Mouse (Mus musculus): Measurements from ENCODE around the gene Zfp869. TPM values are rescaled to one million over a fixed set of nuclear protein-coding genes. Genes with fewer than 3 reads are reported as not detected.

Zfp869 gene
- total and polyA plus RNA-seq, 3 experiments = 13.0 to 17.9 TPM; not detected in 1

DNA sequence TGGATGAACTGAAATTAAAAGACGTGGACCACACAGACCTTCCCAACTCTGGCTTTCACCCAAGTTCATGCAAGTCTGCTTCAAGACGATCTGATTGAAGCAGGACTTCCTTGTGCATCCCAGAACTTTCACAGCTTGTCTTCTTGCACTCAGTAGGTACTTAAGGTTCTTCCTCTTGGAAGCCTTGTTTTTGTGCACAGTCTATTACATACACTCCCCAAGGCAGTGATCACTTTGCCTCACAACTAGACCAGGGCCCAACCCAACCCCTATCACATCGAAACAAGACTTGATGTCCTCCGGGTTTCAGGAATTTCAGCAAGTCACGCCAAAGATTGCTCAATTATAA lies 6.7 kb upstream of the Zfp869 start:
- Histone ChIP-seq H3K27ac (ENCODE audit: control insufficient read depth, low read depth, low read length) (0 out of 2 replicates have a peak overlapping the region, but pooled peaks have one; percentile 20), H3K27me3 (ENCODE audit: control insufficient read depth in 1 of 2, insufficient read depth in 2 of 2, low read length in 2 of 2) (no peaks in the 10 kb centered on the region), H3K79me2 (ENCODE audit: control insufficient read depth, insufficient read depth, low read length, poor library complexity) (peaks cover 28% of the 10 kb centered on the region), H3K9ac (ENCODE audit: control insufficient read depth, low read depth, low read length, poor library complexity, severe bottlenecking) (peak overlapping the region; percentile 41), H3K4me1 (ENCODE audit: control insufficient read depth in 1 of 2, insufficient read depth in 2 of 2, low read length in 2 of 2) (peaks cover 0 to 10% of the 10 kb centered on the region in 2 experiments; a peak in 3 of 4 replicates), H3K4me3 (ENCODE audit: control insufficient read depth in 1 of 2, insufficient read depth in 1 of 2, low read depth in 2 of 2, low read length in 2 of 2) (peak overlapping the region; percentile 46 to 49), H3K9me3 (replicated peaks; ENCODE audit: insufficient read depth, low read length) (no peaks in the 10 kb centered on the region), H3K36me3 (ENCODE audit: control insufficient read depth in 1 of 2, insufficient read depth in 2 of 2, low read length in 2 of 2) (peaks cover 0 to 13% of the 10 kb centered on the region in 2 experiments; a peak in 3 of 4 replicates)
- TF ChIP-seq ETS1 (IDR thresholded peaks at IDR 0.05; ENCODE audit: low read depth, low read length) (no peak), ZNF384 (IDR thresholded peaks at IDR 0.05; ENCODE audit: low read depth, low read length) (no peak), MYC (IDR thresholded peaks at IDR 0.05; ENCODE audit: low read depth, low read length) (no peak), JUND (IDR thresholded peaks at IDR 0.05; ENCODE audit: low read depth, low read length) (no peak), MAX (IDR thresholded peaks at IDR 0.05; ENCODE audit: low read length) (no peak), USF2 (IDR thresholded peaks at IDR 0.05; ENCODE audit: borderline replicate concordance in 1 of 2, insufficient read depth in 1 of 2, low read depth in 1 of 2, low read length in 2 of 2) (no peak), ZMIZ1 (IDR thresholded peaks at IDR 0.05; ENCODE audit: low read depth, low read length) (no peak), ZC3H11A (IDR thresholded peaks at IDR 0.05; ENCODE audit: low read depth, low read length) (no peak), CHD2 (IDR thresholded peaks at IDR 0.05; ENCODE audit: low read length) (no peak), GATA1 (IDR thresholded peaks at IDR 0.05; ENCODE audit: low read depth, low read length) (no peak), ZKSCAN1 (IDR thresholded peaks at IDR 0.05; ENCODE audit: low read depth, low read length) (no peak; the same call in 1 of the 2 replicates), USF1 (IDR thresholded peaks at IDR 0.05; ENCODE audit: low read depth, low read length) (no peak), MYB (IDR thresholded peaks at IDR 0.05; ENCODE audit: low read depth, low read length) (no peak)
- DNase-seq (ENCODE audit: low read depth, low spot score) = no peak

DNA sequence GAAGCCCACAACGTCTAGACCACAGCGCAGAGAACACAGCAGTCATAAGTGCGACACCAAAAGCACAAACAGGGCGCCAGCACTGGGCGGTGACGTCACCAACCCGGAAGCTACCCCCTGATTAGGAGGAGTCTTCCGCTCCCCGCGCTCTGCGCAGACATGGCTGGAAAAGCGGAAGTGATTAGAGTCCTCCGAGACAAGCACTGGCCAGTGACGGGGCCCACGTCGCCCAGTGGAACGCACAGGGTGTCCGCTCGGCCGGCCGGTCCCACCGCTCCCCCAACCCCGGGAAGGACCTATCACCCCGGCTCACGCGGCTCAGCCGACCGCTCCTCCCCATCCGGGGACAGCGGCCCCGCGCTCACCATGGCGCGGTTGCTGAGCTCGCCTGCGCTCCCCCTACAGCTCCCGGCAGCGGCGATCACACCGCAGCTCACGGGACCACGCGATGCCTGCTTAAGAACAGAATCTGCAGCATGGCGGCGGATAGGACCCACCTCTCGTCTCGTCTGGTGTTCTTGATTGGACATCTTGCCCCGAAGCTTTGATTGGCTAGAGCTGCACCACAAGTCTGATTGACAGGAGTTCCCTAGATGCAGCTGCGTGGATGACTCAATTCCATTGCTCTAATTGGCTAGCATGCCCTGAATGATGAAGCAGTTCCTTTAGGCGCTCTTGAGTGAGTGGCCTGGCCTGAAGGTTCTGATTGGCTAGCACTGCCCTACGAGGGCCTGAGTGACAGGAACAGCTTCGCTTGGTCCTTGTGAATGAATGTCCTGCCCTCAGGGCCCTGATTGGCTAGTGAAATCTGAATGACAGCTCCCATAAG lies 6.1 kb upstream of the Zfp869 start:
- Histone ChIP-seq H3K9ac (ENCODE audit: control insufficient read depth, low read depth, low read length, poor library complexity, severe bottlenecking) (peak overlapping the region; percentile 98), H3K4me1 (ENCODE audit: control insufficient read depth in 1 of 2, insufficient read depth in 2 of 2, low read length in 2 of 2) (peaks cover 0 to 10% of the 10 kb centered on the region in 2 experiments; a peak in 3 of 4 replicates), H3K27ac (ENCODE audit: control insufficient read depth, low read depth, low read length) (peak overlapping the region; percentile 97), H3K9me3 (replicated peaks; ENCODE audit: insufficient read depth, low read length) (no peaks in the 10 kb centered on the region), H3K79me2 (ENCODE audit: control insufficient read depth, insufficient read depth, low read length, poor library complexity) (peaks cover 32% of the 10 kb centered on the region), H3K27me3 (ENCODE audit: control insufficient read depth in 1 of 2, insufficient read depth in 2 of 2, low read length in 2 of 2) (no peaks in the 10 kb centered on the region), H3K36me3 (ENCODE audit: control insufficient read depth in 1 of 2, insufficient read depth in 2 of 2, low read length in 2 of 2) (peaks cover 0 to 13% of the 10 kb centered on the region in 2 experiments; a peak in 3 of 4 replicates), H3K4me3 (ENCODE audit: control insufficient read depth in 1 of 2, insufficient read depth in 1 of 2, low read depth in 2 of 2, low read length in 2 of 2) (peak overlapping the region; percentile 69 to 92)
- peak; percentile 100 for DNase-seq (ENCODE audit: low read depth, low spot score)
- peak; percentile 59 for TF ChIP-seq NRF1 (IDR thresholded peaks at IDR 0.05; ENCODE audit: insufficient read depth, low read depth, low read length, poor library complexity, severe bottlenecking)
- TF ChIP-seq SIN3A (IDR thresholded peaks at IDR 0.05; ENCODE audit: low read length) = peak; percentile 88
- TF ChIP-seq MXI1 (IDR thresholded peaks at IDR 0.05; ENCODE audit: low read depth, low read length) = peak; percentile 89
- peak; percentile 52 for TF ChIP-seq GATA1 (IDR thresholded peaks at IDR 0.05; ENCODE audit: low read depth, low read length)
- TF ChIP-seq MAFK (IDR thresholded peaks at IDR 0.05; ENCODE audit: borderline replicate concordance, low read depth, low read length) = no peak
- peak; percentile 87 for TF ChIP-seq MYC (IDR thresholded peaks at IDR 0.05; ENCODE audit: low read depth, low read length)
- TF ChIP-seq POLR2AphosphoS5 (IDR thresholded peaks at IDR 0.05; ENCODE audit: borderline replicate concordance, low read depth, low read length) = no peak
- TF ChIP-seq GABPA (IDR thresholded peaks at IDR 0.05; ENCODE audit: low read depth, low read length) = no peak
- no peak for TF ChIP-seq CTCF (IDR thresholded peaks at IDR 0.05 in 2 of 3, conservative IDR thresholded peaks at IDR 0.05 in 1 of 3; ENCODE audit: control insufficient read depth in 1 of 3, insufficient read depth in 1 of 3, low read depth in 2 of 3, low read length in 3 of 3, poor library complexity in 1 of 3, severe bottlenecking in 1 of 3)
- peak; percentile 13; the same call in 1 of the 2 replicates for TF ChIP-seq CHD1 (IDR thresholded peaks at IDR 0.05; ENCODE audit: low read depth, low read length)
- no peak for TF ChIP-seq MEF2A (IDR thresholded peaks at IDR 0.05; ENCODE audit: extremely low read depth, insufficient replicate concordance, low read depth, low read length, poor library complexity, severe bottlenecking)
- peak; percentile 84 for TF ChIP-seq NELFE (IDR thresholded peaks at IDR 0.05; ENCODE audit: low read depth, low read length)
- TF ChIP-seq JUND (IDR thresholded peaks at IDR 0.05; ENCODE audit: low read depth, low read length) = peak; percentile 78
- no peak for TF ChIP-seq ZC3H11A (IDR thresholded peaks at IDR 0.05; ENCODE audit: low read depth, low read length)
- no peak for TF ChIP-seq MYB (IDR thresholded peaks at IDR 0.05; ENCODE audit: low read depth, low read length)
- TF ChIP-seq USF2 (IDR thresholded peaks at IDR 0.05; ENCODE audit: borderline replicate concordance in 1 of 2, insufficient read depth in 1 of 2, low read depth in 1 of 2, low read length in 2 of 2) = no peak
- no peak for TF ChIP-seq RCOR1 (IDR thresholded peaks at IDR 0.05; ENCODE audit: low read depth, low read length)
- TF ChIP-seq MAX (IDR thresholded peaks at IDR 0.05; ENCODE audit: low read length) = peak; percentile 83
- TF ChIP-seq ELF1 (IDR thresholded peaks at IDR 0.05; ENCODE audit: low read depth, low read length) = peak; percentile 99
- no peak for TF ChIP-seq SMC3 (IDR thresholded peaks at IDR 0.05; ENCODE audit: low read depth, low read length)
- TF ChIP-seq MAZ (IDR thresholded peaks at IDR 0.05; ENCODE audit: low read depth, low read length) = peak; percentile 75; the same call in 1 of the 2 replicates
